Comparison of ENCODE assay signal across 20 mouse cellular contexts in genomic region chr13:6027207-6027606, GRCm38 (mm10).
A peak's percentile ranks its signal among the peaks of the same experiment; 100 is the strongest.
DNase-seq lines count a peak whose midpoint lies in the region; ATAC-seq lines count a peak whose summit lies in the region.
"Had no signal": no experiment of that assay in that cellular context is flagged by ENCODE, and none has a peak within 500 bp of the region (broad histone marks: within the 10 kb centered on the region; RNA-seq: fewer than 3 reads in every experiment).

No protein-coding gene starts in this region.

- peak; percentile 41; the same call in 1 of the 2 replicates for ATAC-seq in frontal cortex, adult (ENCODE audit: low TSS enrichment)
- peak; percentile 47; the same call in 1 of the 2 replicates for ATAC-seq in stomach, embryonic 16.5 days (ENCODE audit: insufficient read depth, low FRiP score)
- no peak for ATAC-seq in activated CD4-positive, CD25-positive, alpha-beta regulatory T cell, adult 4 months
- ATAC-seq: intestine, embryonic 16.5 days had no signal

- peak overlapping the region; percentile 68 for H3K27ac ChIP-seq in stomach, embryonic 16.5 days (ENCODE audit: low read length)
- H3K27ac ChIP-seq: embryonic facial prominence, embryonic 10.5 days; forebrain, embryonic 12.5 days; heart, embryonic 10.5 days; hindbrain, embryonic 12.5 days had no signal

- H3K9me3 ChIP-seq in stomach, embryonic 16.5 days (replicated peaks; ENCODE audit: control insufficient read depth, low read length): no peaks in the 10 kb centered on the region
- H3K9me3 ChIP-seq: embryonic facial prominence, embryonic 10.5 days; forebrain, embryonic 12.5 days; heart, embryonic 10.5 days; hindbrain, embryonic 12.5 days had no signal

- DNase-seq in frontal cortex, postnatal 25 days (ENCODE audit: low spot score in 2 of 2): no peak
- peak; percentile 21 for DNase-seq in Muller cell, postnatal 12 days (ENCODE audit: inconsistent ontology term)
- peak; percentile 88 for DNase-seq in fat pad, adult 2 months (ENCODE audit: extremely low read depth, low read depth, low spot score)
- DNase-seq in adrenal gland, adult 8-10 months: no peak
- DNase-seq in ovary, adult 18-20 months (ENCODE audit: low spot score): no peak
- DNase-seq: cerebellum, adult 2 months; gastrocnemius, postnatal 25 days; heart, adult 18-20 months; heart, postnatal 10 days; heart, postnatal 4 days; kidney, adult 2 months had no signal

- no peak overlapping the region for H3K4me3 ChIP-seq in stomach, embryonic 16.5 days (replicated peaks; ENCODE audit: low read length)
- H3K4me3 ChIP-seq: embryonic facial prominence, embryonic 10.5 days; erythroblast, embryonic 14.5 days; forebrain, embryonic 12.5 days; heart, embryonic 10.5 days; hindbrain, embryonic 12.5 days had no signal

- no peaks in the 10 kb centered on the region for H3K36me3 ChIP-seq in stomach, embryonic 16.5 days (ENCODE audit: control insufficient read depth, insufficient read depth, low read length)
- H3K36me3 ChIP-seq: embryonic facial prominence, embryonic 10.5 days; forebrain, embryonic 12.5 days; heart, embryonic 10.5 days; hindbrain, embryonic 12.5 days had no signal

- no peaks in the 10 kb centered on the region for H3K4me1 ChIP-seq in stomach, embryonic 16.5 days (ENCODE audit: control insufficient read depth, insufficient read depth, low read length)
- H3K4me1 ChIP-seq: hindbrain, embryonic 12.5 days had no signal

- H3K4me2 ChIP-seq in stomach, embryonic 16.5 days (ENCODE audit: low read depth, low read length): no peak overlapping the region
- H3K4me2 ChIP-seq: forebrain, embryonic 12.5 days; hindbrain, embryonic 12.5 days had no signal

- no peaks in the 10 kb centered on the region for H3K27me3 ChIP-seq in stomach, embryonic 16.5 days (ENCODE audit: control insufficient read depth, insufficient read depth, low read length)
- H3K27me3 ChIP-seq: forebrain, embryonic 12.5 days; hindbrain, embryonic 12.5 days had no signal

- no peak overlapping the region for H3K9ac ChIP-seq in stomach, embryonic 16.5 days (ENCODE audit: low read length)
- H3K9ac ChIP-seq: forebrain, embryonic 12.5 days; hindbrain, embryonic 12.5 days had no signal

- 63% methylated on average over 4 of the region's 4 CpGs for whole genome bisulfite sequencing in stomach, embryonic 16.5 days

Comparison
In these comparisons a context has a peak if more than half of its experiments do, and no peak if none do; other contexts are left out.
1. DNase-seq: peak in Muller cell, postnatal 12 days (single experiment) and fat pad, adult 2 months (single experiment); none in frontal cortex, postnatal 25 days (0 of 2), adrenal gland, adult 8-10 months (single experiment) and ovary, adult 18-20 months (single experiment).